Mouse (Mus musculus): ENCODE measurements around the gene Camsap3. TPM values are rescaled to one million over a fixed set of nuclear protein-coding genes. Genes with fewer than 3 reads are reported as not detected.
"Not testable (repeated sequence)": the region's sequence is repeated elsewhere in the genome, so short reads cannot be mapped to it uniquely, and the experiment has no call there.

The Camsap3 gene
- total RNA-seq, 1 experiment: 22.4 TPM

- 0 out of 4 replicates have a peak overlapping the region, but pooled peaks of 1 of the 2 experiments have one; percentile 7 for H3K4me3 ChIP-seq (ENCODE audit: insufficient read depth in 1 of 2, low read depth in 1 of 2, low read length in 2 of 2, poor library complexity in 1 of 2, severe bottlenecking in 1 of 2)
- H3K36me3 ChIP-seq (ENCODE audit: control insufficient read depth, insufficient read depth, low read length, poor library complexity, severe bottlenecking): no peaks in the 10 kb centered on the region; the same call in 1 of the 2 replicates
- H3K9ac ChIP-seq (ENCODE audit: insufficient read depth, low read depth, low read length, poor library complexity, severe bottlenecking): no peak overlapping the region
- no peak overlapping the region for H3K27ac ChIP-seq (ENCODE audit: insufficient read depth, low read depth, low read length, poor library complexity, severe bottlenecking)
- TF ChIP-seq HCFC1 (IDR thresholded peaks at IDR 0.05; ENCODE audit: borderline replicate concordance, insufficient read depth, low read length): no peak
- TF ChIP-seq CHD2 (IDR thresholded peaks at IDR 0.05; ENCODE audit: low read depth, low read length): no peak
- TF ChIP-seq ZC3H11A (IDR thresholded peaks at IDR 0.05; ENCODE audit: borderline replicate concordance, low read depth, low read length): no peak
- no peak for TF ChIP-seq ZNF384 (IDR thresholded peaks at IDR 0.05; ENCODE audit: low read depth, low read length)
- no peak for TF ChIP-seq MAFK (IDR thresholded peaks at IDR 0.05; ENCODE audit: insufficient read depth, low read depth, low read length)
- peaks cover 23% of the 10 kb centered on the region in 2 experiments for H3K4me1 ChIP-seq (ENCODE audit: control insufficient read depth in 2 of 2, insufficient read depth in 2 of 2, low read length in 2 of 2, poor library complexity in 1 of 2)
- DNase-seq (ENCODE audit: low read depth, low spot score): no peak
- in situ Hi-C loops (cut with MboI; ENCODE audit: low sequenced_read_pairs in 2 of 2, unreplicated experiment in 2 of 2): no loop called here
- no peaks in the 10 kb centered on the region for H3K9me3 ChIP-seq (ENCODE audit: control insufficient read depth, insufficient read depth, low read depth, low read length)
Observed at GRCm38 (mm10) chr8:3569784-3570183, 17.3 kb upstream of the Camsap3 start.

GRCm38 (mm10) chr8:3574546-3574945 is 12.5 kb upstream of the Camsap3 start:
- no peaks in the 10 kb centered on the region; the same call in 1 of the 2 replicates for H3K36me3 ChIP-seq (ENCODE audit: control insufficient read depth, insufficient read depth, low read length, poor library complexity, severe bottlenecking)
- DNase-seq (ENCODE audit: low read depth, low spot score): no peak
- no peak overlapping the region for H3K9ac ChIP-seq (ENCODE audit: insufficient read depth, low read depth, low read length, poor library complexity, severe bottlenecking)
- H3K27ac ChIP-seq (ENCODE audit: insufficient read depth, low read depth, low read length, poor library complexity, severe bottlenecking): peak overlapping the region; percentile 76; the same call in 1 of the 2 replicates
- no peaks in the 10 kb centered on the region for H3K9me3 ChIP-seq (ENCODE audit: control insufficient read depth, insufficient read depth, low read depth, low read length)
- H3K4me1 ChIP-seq (ENCODE audit: control insufficient read depth in 2 of 2, insufficient read depth in 2 of 2, low read length in 2 of 2, poor library complexity in 1 of 2): peaks cover 18 to 22% of the 10 kb centered on the region in 2 experiments
- TF ChIP-seq HCFC1 (IDR thresholded peaks at IDR 0.05; ENCODE audit: borderline replicate concordance, insufficient read depth, low read length) (no peak), ZNF384 (IDR thresholded peaks at IDR 0.05; ENCODE audit: low read depth, low read length) (peak; percentile 79; the same call in 1 of the 2 replicates)
- no peak overlapping the region for H3K4me3 ChIP-seq (ENCODE audit: insufficient read depth in 1 of 2, low read depth in 1 of 2, low read length in 2 of 2, poor library complexity in 1 of 2, severe bottlenecking in 1 of 2)
- in situ Hi-C loops (cut with MboI; ENCODE audit: low sequenced_read_pairs in 2 of 2, unreplicated experiment in 2 of 2): no loop called here

DNA sequence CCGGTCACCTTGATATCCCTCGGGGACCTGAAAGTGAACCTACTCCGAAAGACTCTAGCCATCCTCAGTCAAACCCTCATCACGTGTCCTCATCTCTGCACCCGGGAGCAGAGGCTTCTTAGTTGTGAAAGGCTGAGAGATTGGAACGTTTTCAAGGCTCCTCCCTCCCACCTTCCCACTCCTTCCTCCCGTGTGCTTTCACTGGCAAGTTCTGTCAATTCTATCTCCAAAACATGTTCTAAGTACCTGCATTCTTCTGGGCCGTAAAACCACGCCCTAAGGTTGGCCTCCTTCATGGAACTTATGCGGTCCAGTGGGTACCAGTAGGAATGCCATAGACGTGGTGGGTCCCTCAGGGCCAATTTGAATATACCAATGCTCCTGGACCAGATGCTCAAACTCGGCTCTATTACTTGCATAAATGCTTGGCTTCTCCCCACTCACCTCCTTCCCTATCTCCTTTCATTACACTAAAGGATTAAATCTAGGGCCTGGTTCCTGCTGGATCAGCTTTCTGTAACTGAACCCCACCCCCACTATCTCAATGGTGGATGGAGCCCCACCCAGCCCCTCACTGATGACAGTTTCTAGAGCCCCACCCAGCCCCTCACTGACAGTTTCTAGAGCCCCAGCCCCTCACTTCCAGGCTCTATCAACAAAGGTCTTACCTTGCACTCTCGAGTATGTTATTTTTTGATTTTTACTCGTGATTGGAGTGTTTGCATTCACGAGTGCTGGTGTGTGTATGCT is 10.7 kb upstream of the Camsap3 start:
- DNase-seq (ENCODE audit: low read depth, low spot score): no peak
- no peak overlapping the region for H3K9ac ChIP-seq (ENCODE audit: insufficient read depth, low read depth, low read length, poor library complexity, severe bottlenecking)
- TF ChIP-seq MAFK (IDR thresholded peaks at IDR 0.05; ENCODE audit: insufficient read depth, low read depth, low read length) (0 out of 2 replicates have a peak, but pooled peaks have one; percentile 50), ZNF384 (IDR thresholded peaks at IDR 0.05; ENCODE audit: low read depth, low read length) (no peak)
- in situ Hi-C loops (cut with MboI; ENCODE audit: low sequenced_read_pairs in 2 of 2, unreplicated experiment in 2 of 2): no loop called here
- peak overlapping the region; percentile 14 to 24; a peak in 2 of 4 replicates for H3K4me3 ChIP-seq (ENCODE audit: insufficient read depth in 1 of 2, low read depth in 1 of 2, low read length in 2 of 2, poor library complexity in 1 of 2, severe bottlenecking in 1 of 2)
- H3K9me3 ChIP-seq (ENCODE audit: control insufficient read depth, insufficient read depth, low read depth, low read length): no peaks in the 10 kb centered on the region
- peak overlapping the region; percentile 35; the same call in 1 of the 2 replicates for H3K27ac ChIP-seq (ENCODE audit: insufficient read depth, low read depth, low read length, poor library complexity, severe bottlenecking)
- H3K4me1 ChIP-seq (ENCODE audit: control insufficient read depth in 2 of 2, insufficient read depth in 2 of 2, low read length in 2 of 2, poor library complexity in 1 of 2): peaks cover 18 to 26% of the 10 kb centered on the region in 2 experiments
- H3K36me3 ChIP-seq (ENCODE audit: control insufficient read depth, insufficient read depth, low read length, poor library complexity, severe bottlenecking): peaks cover 2% of the 10 kb centered on the region; the same call in 1 of the 2 replicates

DNA sequence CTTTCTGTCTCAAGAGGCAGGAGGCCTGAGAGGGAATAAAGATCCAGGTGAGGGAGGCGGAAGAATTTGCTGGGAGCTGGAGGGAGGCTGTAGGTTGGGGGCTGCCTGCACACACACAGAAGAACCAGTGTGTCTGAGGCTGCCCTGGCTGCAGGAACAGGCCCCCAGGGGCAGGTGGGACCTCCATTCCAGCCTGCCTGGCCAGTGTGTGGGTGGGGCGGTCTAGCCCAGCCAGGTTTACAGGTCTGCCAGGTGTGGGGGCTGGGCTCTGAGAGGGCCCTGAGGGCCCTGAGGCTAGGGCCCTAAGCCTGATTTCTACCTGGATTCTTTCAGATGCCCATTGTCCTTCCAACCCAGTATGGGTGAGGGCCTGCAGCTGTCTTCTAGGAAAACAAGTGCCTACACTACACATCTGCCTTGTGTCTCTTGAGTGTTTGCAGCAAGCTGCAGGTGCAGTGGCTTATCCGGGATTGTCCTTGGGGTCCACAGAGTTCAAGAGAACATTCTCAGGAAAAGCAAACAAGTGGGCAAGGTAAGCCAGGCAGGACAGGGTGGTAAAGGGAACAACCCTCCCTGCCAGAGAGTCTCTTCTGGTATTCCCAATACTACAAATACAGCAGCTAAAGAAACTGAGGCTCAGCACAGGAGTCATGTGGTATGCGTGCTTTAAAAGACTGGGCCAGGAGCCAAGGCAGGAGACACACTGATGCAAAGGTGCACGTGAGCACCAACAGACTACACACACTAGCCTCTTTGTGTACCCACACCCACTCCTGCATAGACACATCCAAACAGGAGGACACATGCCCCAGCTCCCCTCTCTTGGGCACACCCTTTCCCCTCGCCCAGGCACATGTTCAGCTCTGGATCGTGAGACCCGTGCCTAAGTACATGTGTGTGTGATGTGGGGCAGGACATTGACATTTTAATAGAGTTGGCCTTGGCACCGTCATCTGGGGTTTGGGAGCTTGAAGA is 7.4 kb upstream of the Camsap3 start:
- H3K4me1 ChIP-seq (ENCODE audit: control insufficient read depth in 2 of 2, insufficient read depth in 2 of 2, low read length in 2 of 2, poor library complexity in 1 of 2): peaks cover 9 to 19% of the 10 kb centered on the region in 2 experiments
- TF ChIP-seq CHD2 (IDR thresholded peaks at IDR 0.05; ENCODE audit: low read depth, low read length): no peak
- TF ChIP-seq ZNF384 (IDR thresholded peaks at IDR 0.05; ENCODE audit: low read depth, low read length): no peak
- no peak for TF ChIP-seq HCFC1 (IDR thresholded peaks at IDR 0.05; ENCODE audit: borderline replicate concordance, insufficient read depth, low read length)
- TF ChIP-seq MAFK (IDR thresholded peaks at IDR 0.05; ENCODE audit: insufficient read depth, low read depth, low read length): no peak
- no peak for TF ChIP-seq ZC3H11A (IDR thresholded peaks at IDR 0.05; ENCODE audit: borderline replicate concordance, low read depth, low read length)
- in situ Hi-C loops (cut with MboI; ENCODE audit: low sequenced_read_pairs in 2 of 2, unreplicated experiment in 2 of 2): no loop called here
- no peaks in the 10 kb centered on the region for H3K9me3 ChIP-seq (ENCODE audit: control insufficient read depth, insufficient read depth, low read depth, low read length)
- peak overlapping the region; percentile 21; the same call in 1 of the 2 replicates for H3K9ac ChIP-seq (ENCODE audit: insufficient read depth, low read depth, low read length, poor library complexity, severe bottlenecking)
- DNase-seq (ENCODE audit: low read depth, low spot score): no peak
- peak overlapping the region in 1 of 2 experiments; percentile 5; a peak in 1 of 4 replicates for H3K4me3 ChIP-seq (ENCODE audit: insufficient read depth in 1 of 2, low read depth in 1 of 2, low read length in 2 of 2, poor library complexity in 1 of 2, severe bottlenecking in 1 of 2)
- peaks cover 2% of the 10 kb centered on the region; the same call in 1 of the 2 replicates for H3K36me3 ChIP-seq (ENCODE audit: control insufficient read depth, insufficient read depth, low read length, poor library complexity, severe bottlenecking)
- peak overlapping the region; percentile 59; the same call in 1 of the 2 replicates for H3K27ac ChIP-seq (ENCODE audit: insufficient read depth, low read depth, low read length, poor library complexity, severe bottlenecking)

- H3K27ac ChIP-seq (ENCODE audit: insufficient read depth, low read depth, low read length, poor library complexity, severe bottlenecking); DNase-seq (ENCODE audit: low read depth, low spot score); H3K4me3 ChIP-seq (ENCODE audit: insufficient read depth in 1 of 2, low read depth in 1 of 2, low read length in 2 of 2, poor library complexity in 1 of 2, severe bottlenecking in 1 of 2); H3K9me3 ChIP-seq (ENCODE audit: control insufficient read depth, insufficient read depth, low read depth, low read length); in situ Hi-C loops (cut with MboI; ENCODE audit: low sequenced_read_pairs in 2 of 2, unreplicated experiment in 2 of 2); H3K9ac ChIP-seq (ENCODE audit: insufficient read depth, low read depth, low read length, poor library complexity, severe bottlenecking); H3K36me3 ChIP-seq (ENCODE audit: control insufficient read depth, insufficient read depth, low read length, poor library complexity, severe bottlenecking): not testable (repeated sequence)
- H3K4me1 ChIP-seq (ENCODE audit: control insufficient read depth in 2 of 2, insufficient read depth in 2 of 2, low read length in 2 of 2, poor library complexity in 1 of 2): peaks cover 0 to 12% of the 10 kb centered on the region in 2 experiments; a peak in 1 of 4 replicates
Observed at GRCm38 (mm10) chr8:3581961-3582360, 5.1 kb upstream of the Camsap3 start.
